9 mouse cellular contexts compared by ENCODE assay signal in genomic region chr12:4037511-4037910, GRCm38 (mm10). TPM values are rescaled to one million over a fixed set of nuclear protein-coding genes. Genes with fewer than 3 reads are reported as not detected.
DNase-seq lines count a peak whose midpoint lies in the region; ATAC-seq lines count a peak whose summit lies in the region.
"Had no signal": no experiment of that assay in that cellular context is flagged by ENCODE, and none has a peak within 500 bp of the region (broad histone marks: within the 10 kb centered on the region; RNA-seq: fewer than 3 reads in every experiment).

No protein-coding gene starts in this region.

- 23% methylated on average over 5 of the region's 5 CpGs for WGBS in heart, embryonic 14.5 days
- 13% methylated on average over 5 of the region's 5 CpGs for WGBS in forebrain, embryonic 16.5 days
- WGBS in midbrain, embryonic 11.5 days: 28% methylated on average over 5 of the region's 5 CpGs

- no peaks in the 10 kb centered on the region for H3K36me3 ChIP-seq in heart, embryonic 14.5 days (ENCODE audit: control insufficient read depth, insufficient read depth, low read length)
- H3K36me3 ChIP-seq in forebrain, embryonic 16.5 days (ENCODE audit: control insufficient read depth, insufficient read depth): no peaks in the 10 kb centered on the region
- H3K36me3 ChIP-seq in midbrain, embryonic 11.5 days (ENCODE audit: control insufficient read depth, insufficient read depth, low read length): no peaks in the 10 kb centered on the region

- peak overlapping the region; percentile 82 for H3K9ac ChIP-seq in heart, embryonic 14.5 days (ENCODE audit: low read length)
- peak overlapping the region; percentile 88 for H3K9ac ChIP-seq in forebrain, embryonic 16.5 days (replicated peaks; ENCODE audit: low read depth, low read length)
- H3K9ac ChIP-seq in midbrain, embryonic 11.5 days (ENCODE audit: low read length): peak overlapping the region; percentile 91

- H3K27ac ChIP-seq in heart, embryonic 14.5 days (replicated peaks in 1 of 2; ENCODE audit: control insufficient read depth in 1 of 2, insufficient read depth in 1 of 2, low read depth in 2 of 2, low read length in 2 of 2): no peak overlapping the region
- no peak overlapping the region for H3K27ac ChIP-seq in forebrain, embryonic 16.5 days (ENCODE audit: low read length)
- H3K27ac ChIP-seq in midbrain, embryonic 11.5 days (ENCODE audit: low read depth, low read length): no peak overlapping the region

- peaks cover 17 to 44% of the 10 kb centered on the region in 2 experiments for H3K4me1 ChIP-seq in heart, embryonic 14.5 days (ENCODE audit: control insufficient read depth in 2 of 2, insufficient read depth in 2 of 2, low read length in 2 of 2)
- H3K4me1 ChIP-seq in forebrain, embryonic 16.5 days (replicated peaks; ENCODE audit: control insufficient read depth, insufficient read depth, low read length): peaks cover 13% of the 10 kb centered on the region
- H3K4me1 ChIP-seq in midbrain, embryonic 11.5 days (ENCODE audit: control insufficient read depth, insufficient read depth, low read length): peaks cover 12% of the 10 kb centered on the region

- H3K4me2 ChIP-seq in heart, embryonic 14.5 days (ENCODE audit: low read length): peak overlapping the region; percentile 73
- peak overlapping the region; percentile 62 for H3K4me2 ChIP-seq in forebrain, embryonic 16.5 days (ENCODE audit: low read length)
- H3K4me2 ChIP-seq in midbrain, embryonic 11.5 days: peak overlapping the region; percentile 81

- ATAC-seq in heart, embryonic 14.5 days (ENCODE audit: insufficient number of reproducible peaks, insufficient read depth, low FRiP score, low read depth): no peak
- no peak; the same call in 1 of the 2 replicates for ATAC-seq in forebrain, embryonic 16.5 days
- ATAC-seq in midbrain, embryonic 11.5 days (ENCODE audit: low FRiP score): no peak

- H3K9me3 ChIP-seq in heart, embryonic 14.5 days (ENCODE audit: control insufficient read depth, low read length): no peaks in the 10 kb centered on the region
- no peaks in the 10 kb centered on the region for H3K9me3 ChIP-seq in forebrain, embryonic 16.5 days (ENCODE audit: control insufficient read depth, low read length)
- H3K9me3 ChIP-seq in midbrain, embryonic 11.5 days (ENCODE audit: control insufficient read depth, low read length): no peaks in the 10 kb centered on the region

- DNase-seq in heart, adult 18-20 months: no peak
- DNase-seq in brain, adult 2 months (ENCODE audit: low read depth, low spot score): peak; percentile 74
- no peak for DNase-seq in midbrain, embryonic 11.5 days (ENCODE audit: low spot score, missing footprints)
- DNase-seq in thymus, postnatal 25 days: no peak
- no peak for DNase-seq in thymus, postnatal 0 days (ENCODE audit: low spot score)
- DNase-seq in adrenal gland, postnatal 4 days (ENCODE audit: low spot score in 2 of 2): no peak

- no peaks in the 10 kb centered on the region; the same call in 1 of the 2 replicates for H3K27me3 ChIP-seq in heart, embryonic 14.5 days (ENCODE audit: control insufficient read depth, insufficient read depth, low read length)
- H3K27me3 ChIP-seq in forebrain, embryonic 16.5 days (replicated peaks; ENCODE audit: control insufficient read depth, insufficient read depth, low read length): no peaks in the 10 kb centered on the region
- H3K27me3 ChIP-seq in midbrain, embryonic 11.5 days (ENCODE audit: control insufficient read depth, insufficient read depth, low read length): peaks cover 4% of the 10 kb centered on the region; the same call in 1 of the 2 replicates

- peak overlapping the region; percentile 67 to 68 for H3K4me3 ChIP-seq in heart, embryonic 14.5 days (ENCODE audit: control insufficient read depth in 1 of 2, insufficient read depth in 1 of 2, low read depth in 1 of 2, low read length in 2 of 2)
- peak overlapping the region; percentile 85 for H3K4me3 ChIP-seq in forebrain, embryonic 16.5 days (replicated peaks; ENCODE audit: low read length)
- H3K4me3 ChIP-seq in midbrain, embryonic 11.5 days (ENCODE audit: low read depth, low read length): peak overlapping the region; percentile 82
- H3K4me3 ChIP-seq: myocyte had no signal

RNA-seq across cellular contexts. Expression of gene Efr3b, which starts 1.2 kb away (rescaled TPM):
- polyA plus RNA-seq in heart, embryonic 14.5 days (2014; fragmentation: Nextera tagmentation; extraction: Ambion mirVana): 4.4 and 5.6 TPM in 2 replicates
- total RNA-seq in heart, adult 18-20 months (2021): 10 to 100 TPM in 1 of 2 experiments, 1 to 10 TPM in 1; 5.2 to 11.0 TPM
- polyA plus RNA-seq in forebrain, embryonic 16.5 days (2015; fragmentation: Nextera tagmentation; extraction: Ambion mirVana): 33.1 and 37.2 TPM in 2 replicates
- polyA plus RNA-seq in midbrain, embryonic 11.5 days (2014; fragmentation: Nextera tagmentation; extraction: Ambion mirVana): 11.4 and 11.7 TPM in 2 replicates
- 0.65 and 0.77 TPM in 2 replicates for polyA plus RNA-seq in thymus, postnatal 0 days (2015; fragmentation: Nextera tagmentation; extraction: Ambion mirVana)
- total RNA-seq in adrenal gland, postnatal 4 days (2021): 1 to 10 TPM; 4.5 to 5.6 TPM

RNA-seq across cellular contexts. Expression of gene Dnajc27, which starts 44.9 kb away (rescaled TPM):
- polyA plus RNA-seq in heart, embryonic 14.5 days (2014; fragmentation: Nextera tagmentation; extraction: Ambion mirVana): 7.8 and 8.7 TPM in 2 replicates
- total RNA-seq in heart, adult 18-20 months (2021): 10 to 100 TPM in 1 of 2 experiments, 1 to 10 TPM in 1; 8.7 to 10.0 TPM
- polyA plus RNA-seq in forebrain, embryonic 16.5 days (2015; fragmentation: Nextera tagmentation; extraction: Ambion mirVana): 13.3 and 15.6 TPM in 2 replicates
- polyA plus RNA-seq in midbrain, embryonic 11.5 days (2014; fragmentation: Nextera tagmentation; extraction: Ambion mirVana): 9.9 and 11.4 TPM in 2 replicates
- polyA plus RNA-seq in thymus, postnatal 0 days (2015; fragmentation: Nextera tagmentation; extraction: Ambion mirVana): 3.4 and 4.0 TPM in 2 replicates
- total RNA-seq in adrenal gland, postnatal 4 days (2021): 1 to 10 TPM; 6.9 to 8.0 TPM
